Mouse (Mus musculus) liver, postnatal 0 days (tissue): ENCODE measurements around the gene Efna1.

Source experiments
- CTCF ChIP-seq: sonication (generic); IDR thresholded peaks from 2 replicates; pipeline ENCODE4 v1.5.1; 2016; ENCODE audit warnings: antibody characterized with exemption, low read depth
- EP300 ChIP-seq: IDR thresholded peaks from 2 replicates; pipeline ENCODE4 v1.6.1; 2016; ENCODE audit warnings: antibody characterized with exemption, low read depth, mild to moderate bottlenecking

DNA sequence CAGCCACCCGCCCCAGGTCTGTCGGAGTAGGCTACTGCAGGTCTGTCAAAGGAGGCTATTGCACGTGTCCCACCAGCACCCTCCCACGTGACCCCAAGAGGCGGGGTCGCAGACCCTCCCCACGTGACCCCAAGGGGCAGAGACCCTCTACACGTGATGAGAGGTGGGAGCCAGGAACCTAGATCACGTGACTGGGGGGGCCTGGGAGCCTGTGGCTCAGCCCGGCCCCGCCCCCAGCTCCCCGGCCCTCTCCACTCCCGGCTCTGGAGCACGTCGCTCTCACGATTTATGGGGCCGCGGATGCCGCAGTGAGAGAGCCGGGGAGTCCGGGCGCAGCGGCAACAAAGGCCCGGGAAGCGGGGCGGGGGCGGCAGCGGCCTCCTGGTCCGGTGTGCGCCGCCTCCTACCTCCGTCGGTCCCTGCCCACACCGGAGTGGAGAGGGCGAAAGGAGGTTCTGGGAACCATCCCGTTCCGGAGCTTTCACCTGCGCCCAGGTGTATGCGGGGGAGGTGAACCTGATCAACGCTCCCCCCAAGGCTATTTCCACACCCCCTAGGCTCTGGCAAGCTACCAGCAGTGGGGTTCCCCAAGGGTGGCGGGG, 39.7 kb upstream of the Efna1 start:
- no peak for TF ChIP-seq CTCF
- no peak for TF ChIP-seq EP300
